Comparison of ENCODE assay signal across 11 mouse cellular contexts in the genomic region with DNA sequence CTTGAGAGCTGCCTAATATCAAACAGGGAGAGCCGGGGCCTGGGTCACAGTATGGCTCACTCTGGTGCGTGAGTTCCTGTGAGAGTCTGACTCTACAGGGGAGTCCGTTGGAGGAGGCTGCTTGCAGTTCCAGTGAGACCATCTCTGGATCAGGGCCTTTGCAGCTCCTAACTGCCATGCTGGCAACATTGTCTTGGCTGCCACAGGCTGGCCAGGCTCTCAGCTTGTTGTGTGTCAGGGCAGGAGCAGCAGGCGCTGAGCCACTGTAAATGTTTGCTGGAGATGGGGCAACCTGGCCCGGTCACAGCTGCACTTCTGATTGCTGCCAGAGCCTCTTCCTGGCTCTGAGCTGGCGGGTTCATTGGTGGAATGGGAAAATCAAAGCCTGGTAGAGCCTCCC.
A peak's percentile ranks its signal among the peaks of the same experiment; 100 is the strongest.
DNase-seq lines count a peak whose midpoint lies in the region; ATAC-seq and TF ChIP-seq lines count a peak whose summit lies in the region.
"Had no signal": no experiment of that assay in that cellular context is flagged by ENCODE, and none has a peak within 500 bp of the region (broad histone marks: within the 10 kb centered on the region; RNA-seq: fewer than 3 reads in every experiment).

No protein-coding gene starts in this region.

- 0 out of 2 replicates have a peak overlapping the region, but pooled peaks have one; percentile 36 for H3K27ac ChIP-seq in forebrain, embryonic 10.5 days
- no peak overlapping the region for H3K27ac ChIP-seq in forebrain, embryonic 11.5 days (ENCODE audit: low read depth, low read length)
- H3K27ac ChIP-seq in midbrain, postnatal 0 days (ENCODE audit: low read depth, low read length), result no peak overlapping the region
- no peak overlapping the region for H3K27ac ChIP-seq in midbrain, embryonic 16.5 days (ENCODE audit: low read length)
- no peak overlapping the region for H3K27ac ChIP-seq in kidney, embryonic 15.5 days
- H3K27ac ChIP-seq: liver, embryonic 14.5 days; midbrain, embryonic 15.5 days had no signal

- H3K4me3 ChIP-seq in forebrain, embryonic 10.5 days, result no peak overlapping the region
- no peak overlapping the region for H3K4me3 ChIP-seq in forebrain, embryonic 11.5 days (ENCODE audit: low read depth, low read length)
- H3K4me3 ChIP-seq in midbrain, postnatal 0 days (ENCODE audit: low read depth, low read length), result no peak overlapping the region
- H3K4me3 ChIP-seq in midbrain, embryonic 16.5 days (ENCODE audit: low read depth, low read length), result no peak overlapping the region
- no peak overlapping the region for H3K4me3 ChIP-seq in kidney, embryonic 15.5 days (replicated peaks)
- H3K4me3 ChIP-seq: midbrain, embryonic 15.5 days had no signal

- H3K27me3 ChIP-seq in forebrain, embryonic 10.5 days (ENCODE audit: poor library complexity, severe bottlenecking), result no peaks in the 10 kb centered on the region
- no peaks in the 10 kb centered on the region for H3K27me3 ChIP-seq in forebrain, embryonic 11.5 days (ENCODE audit: control insufficient read depth, insufficient read depth, low read length)
- no peaks in the 10 kb centered on the region for H3K27me3 ChIP-seq in midbrain, postnatal 0 days (ENCODE audit: insufficient read depth, low read length)
- no peaks in the 10 kb centered on the region; the same call in 1 of the 2 replicates for H3K27me3 ChIP-seq in midbrain, embryonic 16.5 days (ENCODE audit: control insufficient read depth, insufficient read depth, low read depth, low read length)
- H3K27me3 ChIP-seq in kidney, embryonic 15.5 days, result no peaks in the 10 kb centered on the region
- H3K27me3 ChIP-seq: midbrain, embryonic 15.5 days had no signal

- 77% methylated on average over 6 of the region's 6 CpGs for WGBS in forebrain, embryonic 10.5 days
- 81% methylated on average over 6 of the region's 6 CpGs for WGBS in forebrain, embryonic 11.5 days
- 72% methylated on average over 6 of the region's 6 CpGs for WGBS in midbrain, postnatal 0 days
- 64% methylated on average over 6 of the region's 6 CpGs for WGBS in midbrain, embryonic 16.5 days
- 83% methylated on average over 6 of the region's 6 CpGs for WGBS in kidney, embryonic 15.5 days

- no peak for TF ChIP-seq CTCF in midbrain, postnatal 0 days (IDR thresholded peaks at IDR 0.05)

- no peak for DNase-seq in forebrain, embryonic 10.5 days (ENCODE audit: extremely low spot score, low spot score)
- no peak for DNase-seq in forebrain, embryonic 11.5 days (ENCODE audit: low spot score)
- peak; percentile 63 for DNase-seq in midbrain, postnatal 0 days (ENCODE audit: low spot score)
- DNase-seq in gastrocnemius, postnatal 10 days, result peak; percentile 31
- peak; percentile 51 for DNase-seq in lung, postnatal 36 days
- no peak for DNase-seq in embryo, embryonic 11 days
- DNase-seq: right cerebral cortex, adult 18-20 months had no signal

- no peak overlapping the region for H3K4me2 ChIP-seq in forebrain, embryonic 11.5 days (ENCODE audit: low read depth, low read length, severe bottlenecking)
- H3K4me2 ChIP-seq in midbrain, postnatal 0 days (ENCODE audit: low read depth, low read length, poor library complexity, severe bottlenecking), result no peak overlapping the region
- no peak overlapping the region for H3K4me2 ChIP-seq in midbrain, embryonic 16.5 days (ENCODE audit: low read length)
- H3K4me2 ChIP-seq in kidney, embryonic 15.5 days, result no peak overlapping the region
- H3K4me2 ChIP-seq: midbrain, embryonic 15.5 days had no signal

- H3K9ac ChIP-seq in forebrain, embryonic 11.5 days (ENCODE audit: low read length), result no peak overlapping the region
- no peak overlapping the region for H3K9ac ChIP-seq in midbrain, postnatal 0 days (replicated peaks; ENCODE audit: low read length, poor library complexity, severe bottlenecking)
- H3K9ac ChIP-seq in midbrain, embryonic 16.5 days (ENCODE audit: low read depth, low read length), result no peak overlapping the region
- H3K9ac ChIP-seq in kidney, embryonic 15.5 days, result no peak overlapping the region
- H3K9ac ChIP-seq: liver, embryonic 14.5 days; midbrain, embryonic 15.5 days had no signal

- ATAC-seq in forebrain, embryonic 11.5 days (replicated peaks; ENCODE audit: low FRiP score), result no peak
- ATAC-seq in midbrain, postnatal 0 days (ENCODE audit: low FRiP score), result peak; percentile 52; the same call in 1 of the 2 replicates
- no peak for ATAC-seq in midbrain, embryonic 16.5 days
- ATAC-seq in kidney, embryonic 15.5 days (replicated peaks; ENCODE audit: low FRiP score), result no peak
- ATAC-seq: midbrain, embryonic 15.5 days had no signal

- no peaks in the 10 kb centered on the region for H3K4me1 ChIP-seq in forebrain, embryonic 10.5 days
- H3K4me1 ChIP-seq in forebrain, embryonic 11.5 days (replicated peaks; ENCODE audit: control insufficient read depth, insufficient read depth, low read length), result no peaks in the 10 kb centered on the region
- no peaks in the 10 kb centered on the region for H3K4me1 ChIP-seq in midbrain, postnatal 0 days (ENCODE audit: insufficient read depth, low read length)
- H3K4me1 ChIP-seq in midbrain, embryonic 16.5 days (ENCODE audit: control insufficient read depth, insufficient read depth, low read length), result no peaks in the 10 kb centered on the region
- no peaks in the 10 kb centered on the region for H3K4me1 ChIP-seq in kidney, embryonic 15.5 days
- H3K4me1 ChIP-seq: midbrain, embryonic 15.5 days had no signal

- H3K9me3 ChIP-seq in forebrain, embryonic 10.5 days, result no peaks in the 10 kb centered on the region
- H3K9me3 ChIP-seq in forebrain, embryonic 11.5 days (ENCODE audit: control insufficient read depth, low read length), result no peaks in the 10 kb centered on the region
- no peaks in the 10 kb centered on the region for H3K9me3 ChIP-seq in midbrain, postnatal 0 days (ENCODE audit: low read length)
- H3K9me3 ChIP-seq in midbrain, embryonic 16.5 days (replicated peaks; ENCODE audit: control insufficient read depth, low read length, poor library complexity, severe bottlenecking), result no peaks in the 10 kb centered on the region
- no peaks in the 10 kb centered on the region for H3K9me3 ChIP-seq in kidney, embryonic 15.5 days (replicated peaks)
- H3K9me3 ChIP-seq: midbrain, embryonic 15.5 days had no signal

- no peaks in the 10 kb centered on the region for H3K36me3 ChIP-seq in forebrain, embryonic 10.5 days (replicated peaks)
- no peaks in the 10 kb centered on the region for H3K36me3 ChIP-seq in forebrain, embryonic 11.5 days (ENCODE audit: control insufficient read depth, insufficient read depth, low read length)
- no peaks in the 10 kb centered on the region for H3K36me3 ChIP-seq in midbrain, postnatal 0 days (ENCODE audit: insufficient read depth, low read length)
- no peaks in the 10 kb centered on the region for H3K36me3 ChIP-seq in midbrain, embryonic 16.5 days (ENCODE audit: control insufficient read depth, insufficient read depth, low read length)
- H3K36me3 ChIP-seq in kidney, embryonic 15.5 days, result no peaks in the 10 kb centered on the region
- H3K36me3 ChIP-seq: midbrain, embryonic 15.5 days had no signal

Comparison
In these comparisons a context has a peak if more than half of its experiments do, and no peak if none do; other contexts are left out.
1. DNase-seq: peak in midbrain, postnatal 0 days (single experiment), gastrocnemius, postnatal 10 days (single experiment) and lung, postnatal 36 days (single experiment); none in forebrain, embryonic 10.5 days (single experiment), forebrain, embryonic 11.5 days (single experiment) and embryo, embryonic 11 days (single experiment).